Mouse (Mus musculus): ENCODE measurements around the gene Aunip.

The Aunip gene

GRCm38 (mm10) chr4:134510845-134511411 lies at the start of gene Aunip:
Gene Aunip, plus strand, starts transcription at chr4:134510999.
- DNase-seq (ENCODE audit: low read depth), result peak; percentile 78

GRCm38 (mm10) chr4:134461252-134461651 lies 49.5 kb upstream of the Aunip start:
- no peak for DNase-seq (ENCODE audit: low read depth)

GRCm38 (mm10) chr4:134465789-134466188 lies 45.0 kb upstream of the Aunip start:
- DNase-seq (ENCODE audit: low read depth), result no peak

- no peak for DNase-seq (ENCODE audit: low read depth)
Observed at GRCm38 (mm10) chr4:134466381-134467262, 44.2 kb upstream of the Aunip start.

GRCm38 (mm10) chr4:134467435-134468214 lies 43.2 kb upstream of the Aunip start:
- DNase-seq (ENCODE audit: low read depth), result no peak

- DNase-seq (ENCODE audit: low read depth), result peak; percentile 86
Observed at GRCm38 (mm10) chr4:134468215-134468575, 42.6 kb upstream of the Aunip start, which contains the start of gene Stmn1. Gene Stmn1, plus strand, starts transcription at chr4:134468320.

GRCm38 (mm10) chr4:134468578-134469266 lies 42.1 kb upstream of the Aunip start:
- DNase-seq (ENCODE audit: low read depth), result peak; percentile 92

- no peak for DNase-seq (ENCODE audit: low read depth)
Observed at GRCm38 (mm10) chr4:134469341-134469796, 41.4 kb upstream of the Aunip start.

- no peak for DNase-seq (ENCODE audit: low read depth)
Observed at GRCm38 (mm10) chr4:134469985-134470384, 40.8 kb upstream of the Aunip start.

- DNase-seq (ENCODE audit: low read depth), result no peak
Observed at GRCm38 (mm10) chr4:134471469-134471868, 39.3 kb upstream of the Aunip start.

GRCm38 (mm10) chr4:134473764-134474163 lies 37.0 kb upstream of the Aunip start:
- no peak for DNase-seq (ENCODE audit: low read depth)

- no peak for DNase-seq (ENCODE audit: low read depth)
Observed at GRCm38 (mm10) chr4:134474240-134474639, 36.6 kb upstream of the Aunip start.

- DNase-seq (ENCODE audit: low read depth), result no peak
Observed at GRCm38 (mm10) chr4:134476899-134477298, 33.9 kb upstream of the Aunip start.

- peak; percentile 71 for DNase-seq (ENCODE audit: low read depth)
Observed at GRCm38 (mm10) chr4:134478031-134478430, 32.8 kb upstream of the Aunip start.

GRCm38 (mm10) chr4:134479839-134480238 lies 31.0 kb upstream of the Aunip start:
- DNase-seq (ENCODE audit: low read depth), result no peak

- DNase-seq (ENCODE audit: low read depth), result peak; percentile 67
Observed at GRCm38 (mm10) chr4:134480864-134481263, 29.9 kb upstream of the Aunip start.

- DNase-seq (ENCODE audit: low read depth), result no peak
Observed at GRCm38 (mm10) chr4:134481270-134481669, 29.5 kb upstream of the Aunip start.

GRCm38 (mm10) chr4:134482442-134482841 lies 28.4 kb upstream of the Aunip start:
- DNase-seq (ENCODE audit: low read depth), result no peak

GRCm38 (mm10) chr4:134483078-134483688 lies 27.6 kb upstream of the Aunip start:
- DNase-seq (ENCODE audit: low read depth), result no peak

- no peak for DNase-seq (ENCODE audit: low read depth)
Observed at GRCm38 (mm10) chr4:134483696-134484095, 27.1 kb upstream of the Aunip start.

- no peak for DNase-seq (ENCODE audit: low read depth)
Observed at GRCm38 (mm10) chr4:134484231-134484630, 26.6 kb upstream of the Aunip start.

Measured in c-Kit-positive CD71-positive TER-119-negative erythroid progenitor cells, embryonic 14.5 days (primary cell).